Mouse (Mus musculus) brain, embryonic 14.5 days (tissue): ENCODE data around the gene Rmdn2.

ENCODE experiments used
- CTCF ChIP-seq: fragments of 200-500 bp; IDR thresholded peaks from 2 replicates; pipeline ENCODE4 v1.5.1; 2012; ENCODE audit warnings: inconsistent platforms, mild to moderate bottlenecking, moderate library complexity, borderline replicate concordance; ENCODE audit not compliant: insufficient read depth, insufficient read length; ENCODE audit errors: extremely low read depth
- POLR2A ChIP-seq: fragments of 200-500 bp; IDR thresholded peaks from 2 replicates; pipeline ENCODE4 v1.6.1; 2012; ENCODE audit warnings: mild to moderate bottlenecking, inconsistent platforms, borderline replicate concordance; ENCODE audit not compliant: poor library complexity, insufficient read depth, insufficient read length, severe bottlenecking; ENCODE audit errors: extremely low read depth

GRCm38 (mm10) chr17:79708168-79708567 is 96.5 kb downstream of the Rmdn2 start:
- TF ChIP-seq POLR2A (no peak), CTCF (no peak)
